Mouse (Mus musculus): ENCODE measurements at regions not wholly inside any gene's neighbourhood (a gene's known extent, or its start where the extent isn't known, plus 50 kb on each side); places are given as distances from the start of the nearest gene placed in this dataset.

- no peak overlapping the region for H3K9ac ChIP-seq (replicated peaks)
- no peaks in the 10 kb centered on the region for H3K27me3 ChIP-seq
- no peaks in the 10 kb centered on the region for H3K36me3 ChIP-seq
- H3K4me3 ChIP-seq: no peak overlapping the region
- no peaks in the 10 kb centered on the region for H3K4me1 ChIP-seq
- no peak overlapping the region for H3K4me2 ChIP-seq (replicated peaks)
- ATAC-seq (replicated peaks): no peak
- no peaks in the 10 kb centered on the region for H3K9me3 ChIP-seq
- H3K27ac ChIP-seq (replicated peaks): no peak overlapping the region
Measured at GRCm38 (mm10) chr5:126806656-126807055, 435.0 kb upstream of the Tmem132c start.

- H3K4me3 ChIP-seq: no peak overlapping the region
- H3K4me1 ChIP-seq: no peaks in the 10 kb centered on the region
- no peak overlapping the region for H3K4me2 ChIP-seq (replicated peaks)
- H3K9me3 ChIP-seq: no peaks in the 10 kb centered on the region
- H3K36me3 ChIP-seq: no peaks in the 10 kb centered on the region
- ATAC-seq (replicated peaks): no peak
- H3K27ac ChIP-seq (replicated peaks): no peak overlapping the region
- H3K9ac ChIP-seq (replicated peaks): no peak overlapping the region
- no peaks in the 10 kb centered on the region for H3K27me3 ChIP-seq
Measured at GRCm38 (mm10) chr5:126816069-126816468, 425.5 kb upstream of the Tmem132c start.

GRCm38 (mm10) chr5:126835440-126835839, 406.2 kb upstream of the Tmem132c start:
- 84% methylated on average over 3 of the region's 3 CpGs for WGBS
- no peaks in the 10 kb centered on the region for H3K36me3 ChIP-seq
- H3K4me3 ChIP-seq: no peak overlapping the region

GRCm38 (mm10) chr5:126842606-126843005, 399.0 kb upstream of the Tmem132c start:
- H3K36me3 ChIP-seq: no peaks in the 10 kb centered on the region
- ATAC-seq (replicated peaks): no peak
- no peak overlapping the region for H3K4me3 ChIP-seq
- whole genome bisulfite sequencing: 80% methylated on average over 4 of the region's 4 CpGs
- no peaks in the 10 kb centered on the region for H3K4me1 ChIP-seq
- H3K4me2 ChIP-seq (replicated peaks): no peak overlapping the region
- H3K27me3 ChIP-seq: no peaks in the 10 kb centered on the region
- H3K27ac ChIP-seq (replicated peaks): no peak overlapping the region
- no peak overlapping the region for H3K9ac ChIP-seq (replicated peaks)
- no peaks in the 10 kb centered on the region for H3K9me3 ChIP-seq

More at GRCm38 (mm10) chr5:126835440-126835839, 406.2 kb upstream of the Tmem132c start:
- H3K9ac ChIP-seq (replicated peaks): no peak overlapping the region
- no peak for ATAC-seq (replicated peaks)
- no peak overlapping the region for H3K4me2 ChIP-seq (replicated peaks)
- H3K4me1 ChIP-seq: no peaks in the 10 kb centered on the region
- H3K9me3 ChIP-seq: no peaks in the 10 kb centered on the region
- no peaks in the 10 kb centered on the region for H3K27me3 ChIP-seq
- no peak overlapping the region for H3K27ac ChIP-seq (replicated peaks)

- H3K36me3 ChIP-seq: no peaks in the 10 kb centered on the region
- 95% methylated on average over 1 of the region's 1 CpGs for WGBS
- no peak overlapping the region for H3K27ac ChIP-seq (replicated peaks)
- no peaks in the 10 kb centered on the region for H3K4me1 ChIP-seq
- no peak overlapping the region for H3K9ac ChIP-seq (replicated peaks)
- H3K27me3 ChIP-seq: no peaks in the 10 kb centered on the region
- H3K4me3 ChIP-seq: no peak overlapping the region
- H3K9me3 ChIP-seq: no peaks in the 10 kb centered on the region
- no peak for ATAC-seq (replicated peaks)
- no peak overlapping the region for H3K4me2 ChIP-seq (replicated peaks)
Measured at GRCm38 (mm10) chr5:126862078-126862477, 379.5 kb upstream of the Tmem132c start.

GRCm38 (mm10) chr5:126875842-126876241, 365.8 kb upstream of the Tmem132c start:
- Histone ChIP-seq H3K27ac (replicated peaks) (no peak overlapping the region), H3K9ac (replicated peaks) (no peak overlapping the region), H3K27me3 (no peaks in the 10 kb centered on the region), H3K4me1 (no peaks in the 10 kb centered on the region), H3K9me3 (no peaks in the 10 kb centered on the region), H3K36me3 (no peaks in the 10 kb centered on the region), H3K4me3 (no peak overlapping the region), H3K4me2 (replicated peaks) (no peak overlapping the region)
- 91% methylated on average over 1 of the region's 1 CpGs for WGBS
- no peak for ATAC-seq (replicated peaks)

- WGBS: 66% methylated on average over 1 of the region's 1 CpGs
- Histone ChIP-seq H3K36me3 (no peaks in the 10 kb centered on the region), H3K9me3 (no peaks in the 10 kb centered on the region), H3K27ac (replicated peaks) (no peak overlapping the region), H3K4me3 (no peak overlapping the region), H3K4me2 (replicated peaks) (no peak overlapping the region), H3K9ac (replicated peaks) (no peak overlapping the region), H3K4me1 (no peaks in the 10 kb centered on the region; the same call in 1 of the 2 replicates), H3K27me3 (no peaks in the 10 kb centered on the region)
- no peak for ATAC-seq (replicated peaks)
Measured at GRCm38 (mm10) chr5:126890710-126891109, 350.9 kb upstream of the Tmem132c start.

GRCm38 (mm10) chr5:126893063-126893462, 348.5 kb upstream of the Tmem132c start:
- Histone ChIP-seq H3K4me3 (no peak overlapping the region), H3K27ac (replicated peaks) (no peak overlapping the region), H3K4me1 (no peaks in the 10 kb centered on the region; the same call in 1 of the 2 replicates), H3K9ac (replicated peaks) (no peak overlapping the region), H3K36me3 (no peaks in the 10 kb centered on the region), H3K27me3 (no peaks in the 10 kb centered on the region), H3K4me2 (replicated peaks) (no peak overlapping the region), H3K9me3 (no peaks in the 10 kb centered on the region)
- WGBS: 95% methylated on average over 4 of the region's 4 CpGs
- ATAC-seq (replicated peaks): no peak

- Histone ChIP-seq H3K27ac (replicated peaks) (no peak overlapping the region), H3K27me3 (no peaks in the 10 kb centered on the region), H3K9me3 (no peaks in the 10 kb centered on the region), H3K9ac (replicated peaks) (no peak overlapping the region), H3K4me3 (no peak overlapping the region), H3K36me3 (no peaks in the 10 kb centered on the region), H3K4me1 (no peaks in the 10 kb centered on the region), H3K4me2 (replicated peaks) (no peak overlapping the region)
- WGBS: 89% methylated on average over 2 of the region's 2 CpGs
- no peak for ATAC-seq (replicated peaks)
Measured at GRCm38 (mm10) chr5:126910084-126910483, 331.5 kb upstream of the Tmem132c start.

GRCm38 (mm10) chr5:126917300-126917699, 324.3 kb upstream of the Tmem132c start:
- no peak for ATAC-seq (replicated peaks)
- H3K4me2 ChIP-seq (replicated peaks): no peak overlapping the region
- no peak overlapping the region for H3K9ac ChIP-seq (replicated peaks)
- H3K27ac ChIP-seq (replicated peaks): no peak overlapping the region
- H3K4me3 ChIP-seq: no peak overlapping the region
- no peaks in the 10 kb centered on the region for H3K9me3 ChIP-seq
- H3K27me3 ChIP-seq: no peaks in the 10 kb centered on the region
- WGBS: 77% methylated on average over 7 of the region's 7 CpGs
- H3K4me1 ChIP-seq: no peaks in the 10 kb centered on the region
- H3K36me3 ChIP-seq: no peaks in the 10 kb centered on the region

GRCm38 (mm10) chr5:126933466-126933865, 308.1 kb upstream of the Tmem132c start:
- no peak overlapping the region for H3K4me2 ChIP-seq (replicated peaks)
- no peaks in the 10 kb centered on the region for H3K36me3 ChIP-seq
- ATAC-seq (replicated peaks): no peak
- no peaks in the 10 kb centered on the region for H3K9me3 ChIP-seq
- no peak overlapping the region for H3K9ac ChIP-seq (replicated peaks)
- no peaks in the 10 kb centered on the region for H3K4me1 ChIP-seq
- H3K27ac ChIP-seq (replicated peaks): no peak overlapping the region
- WGBS: 64% methylated on average over 2 of the region's 2 CpGs
- no peak overlapping the region for H3K4me3 ChIP-seq
- H3K27me3 ChIP-seq: no peaks in the 10 kb centered on the region; the same call in 1 of the 2 replicates

GRCm38 (mm10) chr5:126944861-126945260, 296.7 kb upstream of the Tmem132c start:
- no peaks in the 10 kb centered on the region for H3K4me1 ChIP-seq
- no peak for ATAC-seq (replicated peaks)
- no peaks in the 10 kb centered on the region for H3K9me3 ChIP-seq
- H3K4me2 ChIP-seq (replicated peaks): no peak overlapping the region
- WGBS: 66% methylated on average over 7 of the region's 7 CpGs
- H3K36me3 ChIP-seq: no peaks in the 10 kb centered on the region
- H3K9ac ChIP-seq (replicated peaks): no peak overlapping the region
- no peak overlapping the region for H3K4me3 ChIP-seq
- no peaks in the 10 kb centered on the region for H3K27me3 ChIP-seq
- no peak overlapping the region for H3K27ac ChIP-seq (replicated peaks)

GRCm38 (mm10) chr5:126954189-126954588, 287.4 kb upstream of the Tmem132c start:
- ATAC-seq (replicated peaks): no peak
- Histone ChIP-seq H3K9me3 (no peaks in the 10 kb centered on the region), H3K27ac (replicated peaks) (no peak overlapping the region), H3K27me3 (no peaks in the 10 kb centered on the region), H3K9ac (replicated peaks) (no peak overlapping the region), H3K4me2 (replicated peaks) (no peak overlapping the region), H3K4me1 (no peaks in the 10 kb centered on the region), H3K36me3 (no peaks in the 10 kb centered on the region), H3K4me3 (no peak overlapping the region)
- WGBS: 79% methylated on average over 5 of the region's 5 CpGs
